ENCODE assay signal across 26 mouse cellular contexts in genomic region chr1:162124396-162124795, GRCm38 (mm10).
DNase-seq lines count a peak whose midpoint lies in the region; ATAC-seq and TF ChIP-seq lines count a peak whose summit lies in the region.
"Had no signal": no experiment of that assay in that cellular context is flagged by ENCODE, and none has a peak within 500 bp of the region (broad histone marks: within the 10 kb centered on the region; RNA-seq: fewer than 3 reads in every experiment).

No protein-coding gene starts in this region.

- peak overlapping the region; percentile 20; the same call in 1 of the 2 replicates for H3K27ac ChIP-seq in embryonic facial prominence, embryonic 12.5 days
- H3K27ac ChIP-seq in embryonic facial prominence, embryonic 10.5 days (replicated peaks) = no peak overlapping the region
- H3K27ac ChIP-seq in limb, embryonic 11.5 days (replicated peaks; ENCODE audit: low read depth, low read length) = peak overlapping the region; percentile 36; the same call in 1 of the 2 replicates
- H3K27ac ChIP-seq in left cerebral cortex, adult 2 months = no peak overlapping the region
- H3K27ac ChIP-seq: forebrain, embryonic 12.5 days; hindbrain, embryonic 10.5 days; hindbrain, embryonic 15.5 days; liver, embryonic 13.5 days; macrophage; midbrain, embryonic 13.5 days; neural tube, embryonic 13.5 days had no signal

- no peak for DNase-seq in embryonic facial prominence, embryonic 10.5 days (ENCODE audit: low spot score)
- peak; percentile 22 to 23 for DNase-seq in cerebellum, postnatal 36 days
- DNase-seq in limb, embryonic 11.5 days (ENCODE audit: low spot score) = no peak
- no peak for DNase-seq in lung, postnatal 10 days
- DNase-seq in left cerebral cortex, adult 2 months (ENCODE audit: extremely low spot score in 1 of 2, low spot score in 2 of 2) = no peak
- DNase-seq in spleen, adult 18-20 months = no peak
- DNase-seq: adrenal gland, adult 2 months; adrenal gland, postnatal 36 days; B cell, adult 2 months; forebrain, postnatal 0 days; gastrocnemius, postnatal 10 days; heart, postnatal 14 days; kidney, adult 11 months; kidney, postnatal 25 days; liver, embryonic 13.5 days; thymus, adult 18-20 months; thymus, postnatal 25 days had no signal

- H3K27me3 ChIP-seq in embryonic facial prominence, embryonic 12.5 days = no peaks in the 10 kb centered on the region
- H3K27me3 ChIP-seq in embryonic facial prominence, embryonic 10.5 days (replicated peaks; ENCODE audit: low read depth, poor library complexity, severe bottlenecking) = no peaks in the 10 kb centered on the region
- H3K27me3 ChIP-seq in limb, embryonic 11.5 days (ENCODE audit: control insufficient read depth, insufficient read depth, low read length) = no peaks in the 10 kb centered on the region
- H3K27me3 ChIP-seq: forebrain, embryonic 12.5 days; hindbrain, embryonic 15.5 days; liver, embryonic 13.5 days; midbrain, embryonic 13.5 days; neural tube, embryonic 13.5 days had no signal

- intact Hi-C loops in left cerebral cortex, adult 2 months (cut with DNase I) = no loop called here

- ATAC-seq in embryonic facial prominence, embryonic 12.5 days (ENCODE audit: insufficient number of reproducible peaks, insufficient read depth, low FRiP score, low TSS enrichment) = no peak
- no peak for ATAC-seq in limb, embryonic 11.5 days (ENCODE audit: insufficient number of reproducible peaks, low FRiP score, low TSS enrichment, low read depth)
- ATAC-seq: activated CD4-positive, CD25-positive, alpha-beta regulatory T cell, adult 4 months; forebrain, postnatal 0 days; inflammation-experienced regulatory T-cells, adult 6 months; midbrain, embryonic 13.5 days had no signal

- no peaks in the 10 kb centered on the region for H3K9me3 ChIP-seq in embryonic facial prominence, embryonic 12.5 days
- no peaks in the 10 kb centered on the region for H3K9me3 ChIP-seq in embryonic facial prominence, embryonic 10.5 days
- no peaks in the 10 kb centered on the region for H3K9me3 ChIP-seq in limb, embryonic 11.5 days (ENCODE audit: control insufficient read depth, low read length)
- H3K9me3 ChIP-seq: forebrain, embryonic 12.5 days; hindbrain, embryonic 10.5 days; hindbrain, embryonic 15.5 days; liver, embryonic 13.5 days; midbrain, embryonic 13.5 days; neural tube, embryonic 13.5 days had no signal

- H3K4me2 ChIP-seq in embryonic facial prominence, embryonic 12.5 days (replicated peaks) = no peak overlapping the region
- no peak overlapping the region for H3K4me2 ChIP-seq in limb, embryonic 11.5 days (ENCODE audit: low read depth, severe bottlenecking)
- H3K4me2 ChIP-seq: forebrain, embryonic 12.5 days; hindbrain, embryonic 15.5 days; liver, embryonic 13.5 days; midbrain, embryonic 13.5 days; neural tube, embryonic 13.5 days had no signal

- H3K4me3 ChIP-seq in embryonic facial prominence, embryonic 12.5 days = no peak overlapping the region
- H3K4me3 ChIP-seq in embryonic facial prominence, embryonic 10.5 days = no peak overlapping the region
- no peak overlapping the region for H3K4me3 ChIP-seq in limb, embryonic 11.5 days (ENCODE audit: low read depth, low read length)
- H3K4me3 ChIP-seq in left cerebral cortex, adult 2 months = no peak overlapping the region
- H3K4me3 ChIP-seq: forebrain, embryonic 12.5 days; hindbrain, embryonic 10.5 days; hindbrain, embryonic 15.5 days; liver, embryonic 13.5 days; midbrain, embryonic 13.5 days; neural tube, embryonic 13.5 days had no signal

- H3K9ac ChIP-seq in embryonic facial prominence, embryonic 12.5 days = no peak overlapping the region
- H3K9ac ChIP-seq in limb, embryonic 11.5 days (ENCODE audit: low read length) = no peak overlapping the region
- H3K9ac ChIP-seq: forebrain, embryonic 12.5 days; forebrain, postnatal 0 days; hindbrain, embryonic 15.5 days; liver, embryonic 13.5 days; midbrain, embryonic 13.5 days; neural tube, embryonic 13.5 days had no signal

- H3K36me3 ChIP-seq in embryonic facial prominence, embryonic 12.5 days = no peaks in the 10 kb centered on the region
- no peaks in the 10 kb centered on the region for H3K36me3 ChIP-seq in embryonic facial prominence, embryonic 10.5 days (replicated peaks)
- no peaks in the 10 kb centered on the region for H3K36me3 ChIP-seq in limb, embryonic 11.5 days (ENCODE audit: control insufficient read depth, insufficient read depth, low read length)
- H3K36me3 ChIP-seq: forebrain, embryonic 12.5 days; hindbrain, embryonic 10.5 days; hindbrain, embryonic 15.5 days; liver, embryonic 13.5 days; midbrain, embryonic 13.5 days; neural tube, embryonic 13.5 days had no signal

- TF ChIP-seq CTCF in left cerebral cortex, adult 2 months (IDR thresholded peaks at IDR 0.05) = no peak

- 73% methylated on average over 3 of the region's 3 CpGs for WGBS in embryonic facial prominence, embryonic 12.5 days
- WGBS in embryonic facial prominence, embryonic 10.5 days = 84% methylated on average over 3 of the region's 3 CpGs
- 62% methylated on average over 3 of the region's 3 CpGs for WGBS in limb, embryonic 11.5 days

- H3K4me1 ChIP-seq in embryonic facial prominence, embryonic 12.5 days = peaks cover 13% of the 10 kb centered on the region; the same call in 1 of the 2 replicates
- H3K4me1 ChIP-seq in embryonic facial prominence, embryonic 10.5 days = peaks cover 32% of the 10 kb centered on the region
- peaks cover 18% of the 10 kb centered on the region for H3K4me1 ChIP-seq in limb, embryonic 11.5 days (ENCODE audit: control insufficient read depth, insufficient read depth, low read length)
- H3K4me1 ChIP-seq: hindbrain, embryonic 15.5 days; liver, embryonic 13.5 days; midbrain, embryonic 13.5 days had no signal

Comparison
In these comparisons a context has a peak if more than half of its experiments do, and no peak if none do; other contexts are left out.
1. H3K27ac ChIP-seq: peak in embryonic facial prominence, embryonic 12.5 days (single experiment) and limb, embryonic 11.5 days (single experiment); none in embryonic facial prominence, embryonic 10.5 days (single experiment) and left cerebral cortex, adult 2 months (single experiment).
2. DNase-seq: peak in cerebellum, postnatal 36 days (2 of 2); none in embryonic facial prominence, embryonic 10.5 days (single experiment), limb, embryonic 11.5 days (single experiment), lung, postnatal 10 days (single experiment), left cerebral cortex, adult 2 months (0 of 2) and spleen, adult 18-20 months (0 of 2).